Mouse (Mus musculus) liver, embryonic 14.5 days (tissue): ENCODE measurements around the gene Hist3h2a.

ENCODE experiments used
- CTCF ChIP-seq: IDR thresholded peaks from 2 replicates; pipeline ENCODE4 v1.5.1; 2016; ENCODE audit warnings: antibody characterized with exemption, low read depth, control low read depth
- EP300 ChIP-seq: IDR thresholded peaks from 2 replicates; pipeline ENCODE4 v1.6.1; 2016; ENCODE audit warnings: antibody characterized with exemption, low read depth

DNA sequence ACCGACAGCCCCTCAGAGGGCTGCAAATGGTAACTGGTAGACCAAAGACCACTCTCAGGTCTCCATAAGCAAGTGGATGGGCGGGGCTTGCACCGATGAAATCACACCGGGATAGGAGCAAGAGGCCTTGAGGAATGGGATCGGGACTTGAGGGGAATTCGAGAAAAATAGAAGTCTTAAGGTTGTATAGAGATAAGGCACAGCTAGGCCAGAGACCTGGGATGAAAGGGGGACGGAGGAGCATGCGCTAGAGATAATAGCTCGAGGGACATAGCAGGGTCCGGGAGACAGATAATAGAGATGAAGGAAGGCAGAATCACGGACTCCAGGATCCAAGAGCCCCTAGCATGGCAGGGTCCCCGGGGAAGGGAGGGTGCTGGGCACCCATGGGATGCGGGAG, 16.6 kb upstream of the Hist3h2a start:
- no peak for TF ChIP-seq CTCF
- no peak for TF ChIP-seq EP300
